Mouse (Mus musculus) bone marrow macrophage, adult 2 months (primary cell): Measurements from ENCODE around the gene AI597479. TPM values are rescaled to one million over a fixed set of nuclear protein-coding genes. Genes with fewer than 3 reads are reported as not detected.
A peak's percentile ranks its signal among the peaks of the same experiment; 100 is the strongest.

Experiments used
- H3K27ac ChIP-seq: 2 replicates; pipeline ENCODE4 v1.5.1; 2012; ENCODE audit warnings: low read depth, low read length; ENCODE audit not compliant: insufficient read depth
- H3K4me1 ChIP-seq: 2 replicates; pipeline ENCODE4 v1.6.1; 2012; ENCODE audit warnings: low read length; ENCODE audit not compliant: control insufficient read depth, insufficient read depth
- H3K4me3 ChIP-seq: 2 replicates; pipeline ENCODE4 v1.5.1; 2012; ENCODE audit warnings: mild to moderate bottlenecking, low read length, moderate library complexity; ENCODE audit not compliant: insufficient read depth
- CTCF ChIP-seq: IDR thresholded peaks from 2 replicates; pipeline ENCODE4 v1.5.1; 2012; ENCODE audit warnings: low read depth, mild to moderate bottlenecking, low read length, moderate library complexity
- POLR2A ChIP-seq: IDR thresholded peaks from 2 replicates; pipeline ENCODE4 v1.6.1; 2012; ENCODE audit warnings: mild to moderate bottlenecking, low read depth, low read length, borderline replicate concordance
- polyA plus RNA-seq: library from polyadenylated mRNA; stranded (reverse); fragments of >200 nt; gene quantifications from 2 replicates; pipeline ENCODE4 v1.2.4, GENCODE M21; 2012; ENCODE audit not compliant: missing spikeins, insufficient read depth, insufficient read length

Gene AI597479
- polyA plus RNA-seq, 1 experiment: 10.2 TPM

DNA sequence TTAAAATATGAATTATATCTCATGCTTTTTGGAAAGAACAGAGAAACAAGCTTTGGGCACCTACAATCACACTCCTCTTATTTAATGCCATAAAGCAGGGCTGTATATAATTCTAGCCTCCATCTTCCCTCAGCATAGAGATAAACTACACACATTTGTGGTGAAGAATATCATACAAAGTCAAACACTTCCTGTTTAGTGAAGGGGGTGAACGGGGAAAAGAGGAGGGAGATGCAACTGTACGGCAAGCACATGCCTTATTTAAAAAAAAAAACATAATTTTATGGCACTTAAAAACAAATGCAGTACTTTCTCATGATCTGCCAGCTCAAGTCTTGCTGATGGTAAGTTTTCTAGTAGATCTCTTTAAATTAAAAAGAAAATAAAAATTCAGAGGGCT, 20.4 kb upstream of the AI597479 start:
- Histone ChIP-seq H3K4me3 (no peak overlapping the region), H3K4me1 (no peaks in the 10 kb centered on the region), H3K27ac (no peak overlapping the region)
- no peak for TF ChIP-seq CTCF
- TF ChIP-seq POLR2A: no peak

DNA sequence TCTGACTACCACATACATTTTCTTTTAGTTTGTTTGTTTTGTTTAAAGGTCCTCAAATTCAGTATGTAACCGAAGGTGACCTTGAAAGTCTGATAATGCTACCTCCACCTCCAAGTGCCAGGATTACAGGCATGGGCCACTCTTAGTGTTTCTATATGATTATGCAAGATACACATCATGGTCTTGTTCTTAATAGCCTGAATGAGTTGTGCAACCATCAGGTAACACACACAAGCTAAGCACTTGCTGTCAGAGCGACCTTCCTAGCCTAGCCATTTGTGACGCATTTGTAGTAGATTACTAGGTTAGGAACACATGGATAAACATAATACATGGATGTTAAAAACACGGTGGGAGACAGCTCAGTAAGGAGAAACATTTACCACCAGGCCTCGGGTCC, 15.6 kb upstream of the AI597479 start:
- Histone ChIP-seq H3K4me1 (no peaks in the 10 kb centered on the region), H3K27ac (no peak overlapping the region), H3K4me3 (no peak overlapping the region)
- TF ChIP-seq POLR2A (no peak), CTCF (no peak)

DNA sequence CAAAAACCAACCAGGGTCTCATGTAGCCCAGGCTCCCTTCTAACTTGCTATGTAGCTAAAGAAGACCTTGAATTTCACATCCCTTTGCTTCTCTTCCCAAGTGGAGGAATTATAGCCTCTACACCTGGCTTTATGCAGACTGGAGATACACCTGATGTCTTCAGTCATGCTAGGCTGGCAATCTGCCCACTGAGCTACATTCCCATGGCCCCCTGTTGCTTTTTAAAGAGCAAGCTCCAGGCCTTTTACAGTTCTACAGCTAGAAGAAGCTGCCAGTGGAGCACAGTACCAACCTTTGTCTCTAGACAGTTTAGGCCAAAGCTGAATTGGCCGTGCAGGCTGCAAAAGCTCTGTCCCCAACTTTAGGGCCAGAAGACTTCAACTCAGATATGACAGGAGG, 8.1 kb upstream of the AI597479 start:
- H3K4me3 ChIP-seq: no peak overlapping the region
- peaks cover 9% of the 10 kb centered on the region for H3K4me1 ChIP-seq
- TF ChIP-seq POLR2A (no peak), CTCF (no peak)
- H3K27ac ChIP-seq: no peak overlapping the region

DNA sequence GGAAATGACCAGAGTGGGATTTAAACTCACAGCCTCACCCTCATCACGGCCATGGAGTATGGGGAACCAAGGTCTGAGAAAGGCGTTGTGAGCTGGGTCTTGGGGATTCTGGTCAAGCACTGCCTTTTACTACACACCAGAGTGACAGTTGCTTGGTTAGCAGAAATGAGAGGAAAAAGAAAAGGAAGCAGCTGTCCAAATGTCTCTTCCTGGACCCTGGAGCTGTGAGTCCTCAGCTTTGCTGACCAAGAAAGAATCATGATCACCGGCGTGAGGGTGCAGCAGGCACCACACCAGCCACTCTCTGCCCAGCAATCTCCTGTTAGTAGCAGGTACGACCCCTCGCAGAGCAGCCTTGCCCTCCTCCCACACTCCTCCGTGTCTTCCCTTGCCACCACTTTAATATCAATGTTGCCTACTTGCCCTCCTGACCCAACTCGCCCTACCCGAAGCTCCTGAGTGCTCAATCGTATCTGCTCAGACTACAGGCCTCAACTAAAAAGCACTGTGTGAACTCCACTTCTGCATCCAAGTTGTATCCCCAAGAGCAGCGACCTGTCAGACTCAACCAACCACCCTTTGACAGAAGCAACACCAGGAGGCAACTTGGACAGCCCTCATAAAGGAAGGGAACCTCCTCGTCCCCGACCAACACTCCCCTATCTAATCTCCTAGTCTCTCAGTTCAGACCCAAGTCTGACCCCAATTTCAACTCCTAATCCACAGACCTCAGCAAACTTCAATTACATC, 7.0 kb upstream of the AI597479 start:
- TF ChIP-seq POLR2A (no peak), CTCF (no peak)
- Histone ChIP-seq H3K4me3 (peak overlapping the region; percentile 84), H3K4me1 (peaks cover 9% of the 10 kb centered on the region), H3K27ac (peak overlapping the region; percentile 60)

DNA sequence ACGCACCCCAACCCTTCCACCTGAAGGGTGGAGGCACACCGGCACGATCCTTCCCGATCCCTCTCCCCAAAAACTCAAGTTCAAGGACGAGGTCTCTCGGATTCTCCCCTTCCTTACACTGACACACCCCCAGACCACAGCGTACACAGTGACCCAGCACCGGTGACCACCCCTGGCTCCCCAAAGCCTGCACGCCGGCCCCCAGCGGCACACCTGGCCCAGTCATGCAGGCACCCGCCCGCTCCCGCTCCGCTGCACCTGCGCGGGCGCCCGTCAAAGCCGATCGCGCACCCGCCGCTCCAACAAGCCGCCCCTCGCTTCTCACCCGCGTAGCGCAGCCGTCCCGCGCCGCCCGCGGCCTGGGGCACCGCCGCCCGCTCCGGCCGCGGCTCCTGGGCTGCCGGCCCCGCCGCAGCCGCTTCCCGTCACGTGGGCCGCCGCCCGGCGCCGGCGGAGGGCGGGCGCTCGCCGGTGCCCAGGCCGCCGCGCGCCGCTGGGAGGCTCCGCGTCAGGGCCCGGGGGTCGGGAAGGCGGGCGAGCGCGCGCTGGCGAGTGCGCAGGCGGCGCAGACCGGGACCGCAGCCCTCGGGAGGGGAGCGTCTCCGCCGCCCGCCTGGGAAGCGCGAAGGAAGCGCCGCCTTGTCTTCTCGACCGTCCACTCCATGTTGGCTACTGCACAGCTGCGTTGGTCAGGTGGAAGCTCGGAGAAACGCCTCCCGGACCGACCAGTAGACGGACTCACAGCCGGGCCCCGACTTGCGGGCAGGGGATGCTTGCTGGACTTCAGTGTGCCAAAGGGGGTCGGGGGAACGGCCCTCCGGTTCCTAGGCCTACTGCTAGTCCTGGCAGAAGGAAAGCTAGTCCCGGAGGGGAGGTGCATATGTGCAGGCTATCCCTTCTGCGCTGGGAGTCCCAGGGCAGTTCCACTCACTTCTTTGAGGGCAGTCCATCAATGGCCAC, 6.2 kb upstream of the AI597479 start:
- H3K27ac ChIP-seq: peak overlapping the region; percentile 60
- H3K4me3 ChIP-seq: peak overlapping the region; percentile 84
- TF ChIP-seq CTCF: no peak
- no peak; the same call in 1 of the 2 replicates for TF ChIP-seq POLR2A
- peaks cover 11% of the 10 kb centered on the region for H3K4me1 ChIP-seq

DNA sequence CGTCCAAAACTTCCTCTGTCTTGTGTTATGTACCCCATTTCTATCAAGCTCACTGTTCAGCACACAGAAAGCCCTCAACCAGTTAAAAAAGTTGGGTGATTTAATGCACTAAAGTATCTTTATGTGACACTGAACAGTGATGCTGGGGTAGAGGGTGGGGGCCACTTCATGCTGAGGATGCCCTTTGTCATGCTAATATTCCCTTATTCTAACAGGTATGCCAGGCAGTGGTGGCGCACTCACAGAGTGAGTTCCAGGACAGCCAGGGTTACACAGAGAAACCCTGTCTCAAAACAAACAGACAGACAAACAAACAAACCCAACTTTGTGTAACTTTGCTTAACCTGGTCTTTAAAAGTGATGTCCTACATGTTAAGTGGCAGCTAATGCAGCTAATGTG, 4.3 kb upstream of the AI597479 start:
- H3K4me1 ChIP-seq: peaks cover 11% of the 10 kb centered on the region
- no peak overlapping the region for H3K27ac ChIP-seq
- no peak for TF ChIP-seq CTCF
- no peak for TF ChIP-seq POLR2A
- H3K4me3 ChIP-seq: no peak overlapping the region

DNA sequence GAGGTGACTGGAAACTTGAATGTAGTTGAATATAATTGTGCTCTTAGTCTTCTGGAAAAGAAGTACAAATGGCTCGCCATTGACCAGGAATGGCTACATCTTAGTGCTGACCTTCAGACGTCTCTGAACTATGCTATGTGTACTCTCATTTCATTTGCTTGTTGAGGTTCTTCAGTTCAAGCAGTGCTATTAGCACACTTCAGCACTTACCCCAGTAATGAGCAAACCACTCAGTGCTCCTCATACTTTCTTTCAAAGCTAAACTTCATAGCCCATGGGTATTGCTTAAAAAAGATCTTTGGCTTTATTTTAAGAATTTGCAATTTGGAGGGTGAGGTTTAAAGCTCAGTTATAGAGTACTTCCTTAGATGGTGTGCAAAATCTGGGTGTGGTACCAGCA, 10.2 kb downstream of the AI597479 start:
- no peak overlapping the region for H3K4me3 ChIP-seq
- no peak overlapping the region for H3K27ac ChIP-seq
- no peaks in the 10 kb centered on the region for H3K4me1 ChIP-seq
- no peak for TF ChIP-seq CTCF
- TF ChIP-seq POLR2A: no peak

DNA sequence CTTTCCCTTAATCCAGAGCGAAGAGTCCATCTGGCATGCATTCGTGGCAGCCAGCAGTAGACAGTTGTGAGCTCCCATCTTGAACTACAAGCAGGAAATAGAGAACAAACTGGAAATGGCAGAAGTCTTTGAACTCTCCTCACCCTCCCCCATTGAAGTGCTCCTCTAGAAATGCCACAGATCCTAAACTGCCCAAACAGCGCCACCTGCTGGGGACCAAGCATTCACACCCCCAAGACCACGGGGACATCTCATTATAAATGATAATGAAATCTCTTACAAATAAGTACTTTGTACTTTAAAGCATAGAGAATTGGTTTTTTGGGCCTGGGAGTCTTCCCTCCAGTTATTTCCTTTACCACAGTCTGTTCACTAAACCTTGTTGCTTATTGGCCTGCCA, 12.0 kb downstream of the AI597479 start:
- no peak overlapping the region for H3K4me3 ChIP-seq
- no peak overlapping the region for H3K27ac ChIP-seq
- no peak for TF ChIP-seq POLR2A
- peak; percentile 97 for TF ChIP-seq CTCF
- H3K4me1 ChIP-seq: no peaks in the 10 kb centered on the region

DNA sequence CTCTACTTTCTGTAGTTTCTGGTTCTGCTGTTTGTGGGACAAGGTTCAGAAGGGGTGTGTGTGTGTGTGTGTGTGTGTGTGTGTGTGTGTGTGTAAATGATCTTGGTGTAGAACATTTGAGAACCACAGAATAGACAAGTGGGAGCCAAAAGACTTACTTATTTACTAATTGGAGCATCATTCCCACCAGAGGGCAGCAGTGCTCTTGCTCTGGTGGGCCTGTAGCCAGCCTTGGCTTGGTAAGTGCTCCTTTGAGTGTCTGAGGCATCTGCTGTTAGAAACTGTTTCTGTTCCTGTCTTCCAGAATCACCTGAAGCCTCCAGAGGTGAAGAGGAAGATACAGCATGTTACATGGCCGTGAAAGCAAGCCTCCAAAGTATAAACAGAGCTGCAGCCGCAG, 14.4 kb downstream of the AI597479 start:
- Histone ChIP-seq H3K4me3 (no peak overlapping the region), H3K27ac (no peak overlapping the region), H3K4me1 (no peaks in the 10 kb centered on the region)
- no peak for TF ChIP-seq CTCF
- TF ChIP-seq POLR2A: no peak

DNA sequence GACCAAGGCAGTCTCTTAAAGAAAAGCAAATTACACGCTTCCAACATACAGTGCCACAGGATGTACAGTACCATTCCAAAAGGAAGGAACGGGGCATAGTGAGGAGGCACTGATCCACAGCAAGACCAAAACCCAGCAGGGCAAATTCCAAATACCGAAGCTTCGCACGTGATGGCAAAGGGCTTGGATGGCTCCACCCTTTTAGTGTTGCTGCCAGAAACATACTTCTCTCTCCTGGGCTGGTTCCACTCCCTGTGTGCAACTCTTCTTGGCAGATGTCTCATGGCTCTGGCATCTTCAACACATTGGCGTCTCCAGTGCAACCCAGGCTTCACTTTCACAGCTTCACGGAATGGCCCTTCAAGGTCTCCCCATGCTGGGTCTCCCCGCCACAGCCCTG, 18.9 kb downstream of the AI597479 start:
- no peaks in the 10 kb centered on the region for H3K4me1 ChIP-seq
- no peak overlapping the region for H3K4me3 ChIP-seq
- no peak overlapping the region for H3K27ac ChIP-seq
- TF ChIP-seq CTCF: no peak
- TF ChIP-seq POLR2A: no peak
